Mouse (Mus musculus) forebrain, embryonic 15.5 days (tissue): ENCODE measurements around the gene Cope. TPM values are rescaled to one million over a fixed set of nuclear protein-coding genes. Genes with fewer than 3 reads are reported as not detected.

ENCODE experiments used
- ATAC-seq: fragments of 200-750 bp; cut with Nextera tagmentation; replicated peaks from 2 replicates; pipeline ENCODE4 v1.8.0; 2017; ENCODE audit warnings: mild to moderate bottlenecking, moderate TSS enrichment, moderate library complexity
- H3K27ac ChIP-seq: fragments of 300-500 bp; sonication (generic); replicated peaks from 2 replicates; pipeline ENCODE4 v1.5.1; 2015; ENCODE audit warnings: mild to moderate bottlenecking, inconsistent platforms
- H3K27me3 ChIP-seq: fragments of 300-500 bp; sonication (generic); 2 replicates; pipeline ENCODE4 v1.6.1; 2015; ENCODE audit warnings: inconsistent platforms
- H3K36me3 ChIP-seq: fragments of 300-500 bp; sonication (generic); 2 replicates; pipeline ENCODE4 v1.6.1; 2015; ENCODE audit warnings: mild to moderate bottlenecking, inconsistent platforms
- H3K4me1 ChIP-seq: fragments of 300-500 bp; sonication (generic); 2 replicates; pipeline ENCODE4 v1.6.1; 2015; ENCODE audit warnings: inconsistent platforms
- H3K4me2 ChIP-seq: fragments of 300-500 bp; sonication (generic); replicated peaks from 2 replicates; pipeline ENCODE4 v1.6.1; 2015; ENCODE audit warnings: mild to moderate bottlenecking, inconsistent platforms
- H3K4me3 ChIP-seq: fragments of 300-500 bp; sonication (generic); 2 replicates; pipeline ENCODE4 v1.5.1; 2015; ENCODE audit warnings: mild to moderate bottlenecking, inconsistent platforms
- H3K9ac ChIP-seq: fragments of 300-500 bp; sonication (generic); replicated peaks from 2 replicates; pipeline ENCODE4 v1.6.1; 2015; ENCODE audit warnings: mild to moderate bottlenecking, inconsistent platforms
- H3K9me3 ChIP-seq: fragments of 300-500 bp; sonication (generic); 2 replicates; pipeline ENCODE4 v1.6.1; 2016; ENCODE audit warnings: inconsistent platforms
- WGBS: fragments of 180-500 bp; shearing (Covaris S2); methylation state at CpG from one replicate; pipeline ENCODE4 v1.1.7; 2015; ENCODE audit warnings: mixed read lengths; 5-methylcytosine and 5-hydroxymethylcytosine counted together
- polyA plus RNA-seq: library from polyadenylated mRNA; unstranded; fragments of >200 nt; fragmentation: Nextera tagmentation; extraction: Ambion mirVana; gene quantifications from 2 replicates; pipeline ENCODE4 v1.2.1, GENCODE M21; 2015

Gene Cope
- polyA plus RNA-seq, 1 experiment from 2014 or later, result 271 TPM

DNA sequence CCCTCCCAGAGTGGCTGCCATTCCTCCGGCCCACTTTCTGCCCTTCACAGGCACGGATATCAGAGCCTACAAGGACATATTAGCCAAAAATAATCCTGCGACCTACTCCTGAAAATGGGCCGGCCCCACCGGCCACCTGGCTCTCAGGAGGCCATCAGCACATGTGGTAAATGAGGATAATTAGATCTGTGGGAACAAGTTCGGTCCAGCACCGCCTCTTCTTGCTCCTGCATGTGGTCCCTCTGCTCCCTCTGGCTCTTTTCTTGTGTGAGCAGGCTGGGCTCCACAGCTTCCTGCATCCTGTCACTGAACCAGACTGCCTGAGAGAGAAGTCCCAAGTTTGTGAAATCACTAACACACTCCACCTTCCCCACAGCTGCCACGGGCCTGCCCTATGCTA, 23.1 kb upstream of the Cope start:
- no peak for ATAC-seq
- Histone ChIP-seq H3K36me3 (no peaks in the 10 kb centered on the region), H3K27ac (no peak overlapping the region), H3K9me3 (no peaks in the 10 kb centered on the region), H3K4me3 (no peak overlapping the region), H3K9ac (no peak overlapping the region), H3K27me3 (no peaks in the 10 kb centered on the region), H3K4me1 (peaks cover 12% of the 10 kb centered on the region), H3K4me2 (no peak overlapping the region)
- WGBS, result 65% methylated on average over 8 of the region's 8 CpGs

DNA sequence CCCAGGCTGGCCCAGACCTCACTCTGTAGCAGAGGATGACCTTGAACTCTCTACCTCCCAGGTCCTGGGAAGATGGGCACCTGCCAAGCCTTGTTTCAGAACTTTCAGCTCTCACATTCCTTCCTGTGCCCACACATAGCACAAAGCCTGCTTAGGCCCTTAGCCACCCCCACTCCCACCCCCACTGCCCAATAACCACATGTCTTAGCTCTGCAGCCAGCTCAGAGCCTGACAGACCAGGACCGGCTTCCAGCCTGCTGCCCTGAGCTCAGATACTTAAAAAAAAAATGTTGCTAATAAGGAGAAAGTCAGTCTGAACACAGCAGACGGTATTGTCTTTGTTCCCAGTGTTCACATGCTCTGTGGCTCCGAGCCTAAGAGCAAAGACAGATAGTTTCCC, 21.3 kb upstream of the Cope start:
- Histone ChIP-seq H3K4me3 (no peak overlapping the region), H3K9me3 (no peaks in the 10 kb centered on the region), H3K4me2 (no peak overlapping the region), H3K36me3 (peaks cover 3% of the 10 kb centered on the region), H3K4me1 (peaks cover 16% of the 10 kb centered on the region), H3K9ac (no peak overlapping the region), H3K27ac (no peak overlapping the region), H3K27me3 (no peaks in the 10 kb centered on the region)
- WGBS, result 29% methylated on average over 3 of the region's 3 CpGs
- no peak for ATAC-seq

DNA sequence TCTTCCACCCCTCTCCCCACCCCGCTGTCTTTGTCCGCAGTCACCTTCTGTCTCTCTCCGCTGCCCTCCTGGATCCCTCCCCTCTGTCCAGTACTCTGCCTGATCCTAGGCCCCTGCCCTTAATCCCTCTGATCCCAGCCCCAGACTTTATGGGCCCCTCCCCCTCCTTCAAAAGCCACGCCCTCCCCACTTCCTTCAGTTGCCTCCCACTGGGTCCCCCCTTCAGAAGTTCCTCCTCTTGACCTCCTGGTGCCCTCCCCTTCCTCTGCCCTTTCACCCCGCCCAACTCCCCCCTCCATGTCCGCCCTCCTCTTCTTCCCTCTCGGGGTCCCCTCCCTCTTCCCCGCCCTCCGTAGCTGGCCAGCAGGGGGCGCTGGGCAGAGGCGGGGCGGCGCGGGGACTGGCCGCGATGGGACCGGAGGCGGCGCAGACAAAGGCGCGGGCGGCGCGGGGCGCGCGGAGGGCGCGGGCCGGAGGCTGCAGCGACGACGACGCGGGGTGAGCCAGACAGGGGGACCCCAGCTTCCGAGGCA, 19.6 kb upstream of the Cope start, which contains the start of gene Homer3:
Homer3 (plus strand) TSS at position 225 of the 533 bp plus-strand sequence.
- Histone ChIP-seq H3K4me3 (peak within 1 kb of the TSS; percentile 70), H3K4me2 (peak within 1 kb of the TSS; percentile 89), H3K9ac (peak within 1 kb of the TSS; percentile 92), H3K27me3 (no peaks in the 10 kb centered on the region), H3K27ac (peak within 1 kb of the TSS; percentile 56), H3K4me1 (peaks cover 16% of the 10 kb centered on the region), H3K9me3 (no peaks in the 10 kb centered on the region), H3K36me3 (peaks cover 18% of the 10 kb centered on the region)
- under 1% methylated on average over 36 of the region's 36 CpGs for WGBS
- peak; percentile 85 for ATAC-seq

DNA sequence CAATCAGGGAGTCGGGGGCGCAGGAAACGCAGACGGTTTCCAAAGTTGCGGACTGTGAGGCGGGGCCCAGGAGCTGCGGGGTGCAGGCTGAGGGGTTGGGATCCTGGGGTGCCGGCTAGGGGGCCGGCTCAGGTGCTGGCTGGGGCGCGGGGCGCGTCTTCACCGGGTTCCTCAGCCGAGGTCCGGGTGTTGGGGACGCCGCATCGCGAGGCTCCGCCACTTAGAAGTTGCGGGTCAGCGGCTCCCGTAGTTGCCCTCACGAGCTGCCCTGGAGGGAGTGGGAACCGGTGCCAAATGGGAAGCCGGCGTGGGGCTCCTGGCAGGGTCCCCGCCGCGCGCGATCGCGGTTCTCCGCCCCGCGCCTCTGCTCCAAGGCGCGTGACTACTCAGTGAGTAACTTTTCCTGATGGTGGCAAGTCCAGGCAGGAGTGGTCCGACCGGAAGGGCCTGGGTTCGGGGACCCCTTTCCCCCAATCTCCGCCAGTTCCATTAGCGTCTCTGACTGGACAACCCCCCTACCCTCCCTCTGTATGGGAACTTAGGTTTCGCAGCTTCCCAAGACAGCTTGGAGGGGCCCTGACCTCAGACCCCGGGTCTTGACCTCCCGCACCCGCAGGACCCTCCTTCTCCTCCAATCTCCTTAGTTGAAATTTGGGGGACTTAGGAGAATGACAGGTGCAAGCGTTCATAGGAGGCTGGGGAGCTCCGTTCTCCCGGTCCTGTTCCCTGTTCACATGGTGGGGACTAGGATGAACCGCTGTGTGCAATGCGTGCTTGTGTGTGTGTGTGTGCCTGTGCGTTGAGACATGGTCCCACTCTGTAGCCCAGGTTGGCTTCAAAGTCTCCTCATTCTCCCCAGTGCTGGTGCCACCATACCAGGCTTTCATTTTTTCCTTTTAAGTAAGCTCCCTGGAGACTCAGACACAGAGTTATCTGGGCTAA, 18.9 kb upstream of the Cope start:
- peak overlapping the region; percentile 92 for H3K9ac ChIP-seq
- H3K4me1 ChIP-seq, result peaks cover 16% of the 10 kb centered on the region
- no peaks in the 10 kb centered on the region for H3K27me3 ChIP-seq
- peak overlapping the region; percentile 56 for H3K27ac ChIP-seq
- peak overlapping the region; percentile 70 for H3K4me3 ChIP-seq
- ATAC-seq, result peak; percentile 66
- under 1% methylated on average over 54 of the region's 55 CpGs for WGBS
- H3K4me2 ChIP-seq, result peak overlapping the region; percentile 89
- H3K36me3 ChIP-seq, result peaks cover 20% of the 10 kb centered on the region
- H3K9me3 ChIP-seq, result no peaks in the 10 kb centered on the region

DNA sequence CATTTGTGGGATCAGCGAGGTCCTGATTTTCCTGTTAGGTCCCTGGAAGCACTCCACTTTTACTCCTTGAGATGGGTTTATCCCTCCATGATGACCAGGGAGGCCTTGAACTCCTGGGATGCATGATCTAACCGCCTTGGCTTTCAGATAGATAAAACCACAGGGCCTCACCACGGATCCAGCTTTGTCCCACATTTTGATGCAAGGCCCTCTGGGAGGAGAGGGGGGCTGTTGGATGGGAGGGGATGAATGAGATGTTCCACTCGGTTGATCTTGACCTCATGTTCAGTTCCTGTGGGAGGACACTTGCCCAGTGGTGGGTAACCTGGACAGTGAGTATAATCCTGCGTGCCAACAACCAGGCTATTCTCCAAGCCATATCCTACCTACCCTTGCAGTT, 17.9 kb upstream of the Cope start:
- no peak overlapping the region for H3K4me2 ChIP-seq
- no peak for ATAC-seq
- no peaks in the 10 kb centered on the region for H3K27me3 ChIP-seq
- no peak overlapping the region for H3K9ac ChIP-seq
- H3K4me3 ChIP-seq, result no peak overlapping the region
- WGBS, result 79% methylated on average over 5 of the region's 5 CpGs
- H3K4me1 ChIP-seq, result peaks cover 16% of the 10 kb centered on the region
- H3K9me3 ChIP-seq, result no peaks in the 10 kb centered on the region
- H3K27ac ChIP-seq, result no peak overlapping the region
- H3K36me3 ChIP-seq, result peaks cover 28% of the 10 kb centered on the region

DNA sequence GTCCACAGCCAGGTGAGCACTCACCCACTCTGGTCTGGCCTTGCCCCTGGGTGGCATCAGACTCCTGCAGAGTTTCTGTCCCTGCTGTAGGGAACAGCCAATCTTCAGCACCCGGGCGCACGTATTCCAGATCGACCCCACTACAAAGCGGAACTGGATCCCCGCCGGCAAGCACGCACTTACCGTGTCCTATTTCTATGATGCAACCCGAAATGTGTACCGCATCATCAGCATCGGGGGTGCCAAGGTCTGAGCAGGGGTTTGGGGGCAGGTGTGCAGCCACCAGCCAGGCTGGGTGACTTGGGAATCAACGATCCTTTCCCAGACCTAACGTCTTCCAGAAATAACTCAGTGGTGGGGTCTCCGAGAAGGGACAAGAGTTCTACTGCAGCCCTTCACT, 17.0 kb upstream of the Cope start:
- 97% methylated on average over 15 of the region's 15 CpGs for WGBS
- H3K36me3 ChIP-seq, result peaks cover 34% of the 10 kb centered on the region
- no peak overlapping the region for H3K9ac ChIP-seq
- H3K4me3 ChIP-seq, result no peak overlapping the region
- ATAC-seq, result no peak
- peaks cover 16% of the 10 kb centered on the region for H3K4me1 ChIP-seq
- no peaks in the 10 kb centered on the region for H3K9me3 ChIP-seq
- no peak overlapping the region for H3K27ac ChIP-seq
- H3K27me3 ChIP-seq, result no peaks in the 10 kb centered on the region
- H3K4me2 ChIP-seq, result no peak overlapping the region

DNA sequence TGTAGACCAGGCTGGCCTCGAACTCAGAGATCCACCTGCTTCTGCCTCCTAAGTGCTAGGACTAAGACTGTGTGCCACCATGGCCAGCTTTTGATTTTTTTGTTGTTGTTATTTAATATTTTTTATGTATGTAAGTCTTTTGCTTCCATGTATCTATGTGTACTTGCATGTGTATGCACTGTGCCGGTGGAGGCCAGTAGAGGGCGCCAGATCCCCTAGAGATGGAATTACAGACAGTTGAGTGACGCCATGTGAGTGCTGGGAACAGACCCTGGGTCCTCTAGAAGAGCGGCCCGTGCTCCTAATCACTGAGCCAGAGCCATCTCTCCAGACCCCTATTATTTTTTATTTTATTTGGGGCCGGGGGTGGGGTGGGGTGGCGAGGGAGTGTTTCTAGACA, 15.6 kb upstream of the Cope start:
- Histone ChIP-seq H3K27ac (no peak overlapping the region), H3K9me3 (no peaks in the 10 kb centered on the region), H3K4me1 (peaks cover 16% of the 10 kb centered on the region), H3K4me2 (no peak overlapping the region), H3K36me3 (peaks cover 49% of the 10 kb centered on the region), H3K9ac (no peak overlapping the region), H3K27me3 (no peaks in the 10 kb centered on the region), H3K4me3 (no peak overlapping the region)
- 89% methylated on average over 8 of the region's 8 CpGs for WGBS
- no peak for ATAC-seq

DNA sequence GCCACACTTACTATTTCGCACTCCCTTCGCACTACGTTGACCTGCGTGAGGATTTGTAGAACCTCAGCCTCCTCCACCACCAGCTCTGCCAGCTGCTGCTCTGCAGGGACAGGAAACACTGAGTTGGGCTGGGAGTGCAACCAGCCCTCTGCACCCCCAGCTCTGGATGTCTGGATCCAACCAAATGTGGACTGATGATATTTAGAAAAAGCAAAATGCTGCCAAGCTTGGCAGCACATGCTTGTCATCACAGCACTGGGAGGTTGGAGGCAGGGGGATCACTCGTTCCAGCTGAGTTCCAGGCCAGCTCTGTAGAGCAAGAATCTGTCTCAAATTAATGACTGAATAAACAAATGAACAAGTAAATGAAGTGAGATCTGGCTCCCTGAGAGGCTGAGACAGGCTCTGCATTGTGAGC, 8.3 kb upstream of the Cope start:
- 77% methylated on average over 5 of the region's 5 CpGs for WGBS
- Histone ChIP-seq H3K4me3 (no peak overlapping the region), H3K9ac (no peak overlapping the region), H3K4me1 (no peaks in the 10 kb centered on the region), H3K4me2 (no peak overlapping the region), H3K36me3 (peaks cover 89% of the 10 kb centered on the region), H3K27ac (no peak overlapping the region), H3K27me3 (no peaks in the 10 kb centered on the region), H3K9me3 (no peaks in the 10 kb centered on the region)
- ATAC-seq, result no peak

DNA sequence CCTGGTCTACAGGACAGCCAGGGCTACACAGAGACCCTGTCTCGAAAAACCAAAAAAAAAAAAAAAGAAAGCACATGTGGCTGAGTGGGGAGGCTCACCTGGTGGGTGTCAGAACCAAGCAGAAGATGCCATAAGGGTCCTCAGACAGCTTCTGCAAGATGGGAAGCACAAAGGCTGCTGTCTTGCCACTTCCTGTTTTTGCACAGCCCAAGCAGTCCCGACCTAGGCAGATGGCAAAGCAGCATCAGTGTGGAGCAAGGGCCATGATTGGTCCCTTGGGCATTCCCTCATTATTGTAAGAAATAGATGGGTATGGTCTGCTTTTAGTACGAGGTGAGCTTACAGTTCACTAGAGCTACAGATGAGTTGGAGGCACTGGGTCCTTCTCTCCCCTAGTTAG, 1.4 kb upstream of the Cope start:
- H3K27me3 ChIP-seq, result no peaks in the 10 kb centered on the region
- no peak overlapping the region for H3K27ac ChIP-seq
- H3K9me3 ChIP-seq, result no peaks in the 10 kb centered on the region
- H3K4me3 ChIP-seq, result no peak overlapping the region
- peaks cover 43% of the 10 kb centered on the region for H3K36me3 ChIP-seq
- peaks cover 28% of the 10 kb centered on the region for H3K4me1 ChIP-seq
- no peak for ATAC-seq
- H3K9ac ChIP-seq, result no peak overlapping the region
- 91% methylated on average over 3 of the region's 3 CpGs for WGBS
- H3K4me2 ChIP-seq, result no peak overlapping the region

DNA sequence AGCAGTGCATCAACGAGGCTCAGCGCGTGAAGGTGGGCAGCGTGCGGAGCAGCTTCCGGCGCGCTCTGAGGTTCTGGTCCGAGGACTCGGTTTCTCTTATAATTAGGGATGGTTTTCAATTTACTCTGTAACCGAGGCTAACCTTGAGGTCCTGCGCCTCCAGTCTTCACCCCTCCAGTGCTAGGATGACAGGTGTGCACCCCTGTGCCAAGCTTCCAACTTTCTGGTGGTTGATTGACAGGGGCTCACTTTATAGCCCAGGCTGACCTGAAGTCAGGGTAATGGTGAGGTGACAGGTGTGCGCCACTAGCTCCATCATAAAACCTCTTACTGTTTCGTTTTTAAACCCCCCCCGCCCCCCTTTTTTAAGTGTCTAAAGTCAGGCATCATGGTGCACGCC, 583 bp downstream of the Cope start:
- peak; percentile 51 for ATAC-seq
- H3K36me3 ChIP-seq, result peaks cover 40% of the 10 kb centered on the region
- whole genome bisulfite sequencing, result 5% methylated on average over 16 of the region's 16 CpGs

DNA sequence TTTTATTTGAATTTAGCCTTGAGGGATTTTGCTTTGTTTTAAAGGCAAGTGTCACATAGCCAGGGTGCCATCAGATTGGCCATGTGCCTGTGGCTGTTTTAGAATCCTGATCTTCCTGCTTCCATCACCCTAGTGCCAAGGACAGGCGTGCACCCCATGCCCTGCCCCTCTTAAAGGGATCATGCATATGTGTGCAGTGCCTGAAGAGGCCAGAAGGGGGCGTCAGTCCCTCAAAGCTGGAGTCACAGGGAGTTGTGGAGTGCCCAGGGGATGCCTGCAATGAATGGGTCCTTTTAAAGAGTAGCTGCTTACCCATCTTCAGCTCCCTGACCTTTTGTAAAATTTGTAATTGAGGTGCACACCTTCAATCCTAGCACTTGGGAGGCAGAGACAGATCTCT, 7.0 kb downstream of the Cope start:
- H3K4me2 ChIP-seq, result no peak overlapping the region
- WGBS, result 19% methylated on average over 2 of the region's 2 CpGs
- no peak for ATAC-seq
- H3K27me3 ChIP-seq, result no peaks in the 10 kb centered on the region
- no peak overlapping the region for H3K9ac ChIP-seq
- H3K4me3 ChIP-seq, result no peak overlapping the region
- no peak overlapping the region for H3K27ac ChIP-seq
- peaks cover 72% of the 10 kb centered on the region for H3K36me3 ChIP-seq
- peaks cover 5% of the 10 kb centered on the region for H3K4me1 ChIP-seq
- no peaks in the 10 kb centered on the region for H3K9me3 ChIP-seq

More for the DNA sequence above, 583 bp downstream of the Cope start:
- H3K4me3 ChIP-seq, result peak overlapping the region; percentile 81
- no peaks in the 10 kb centered on the region for H3K9me3 ChIP-seq
- no peaks in the 10 kb centered on the region for H3K27me3 ChIP-seq
- H3K9ac ChIP-seq, result peak overlapping the region; percentile 68
- peak overlapping the region; percentile 91 for H3K4me2 ChIP-seq
- H3K27ac ChIP-seq, result peak overlapping the region; percentile 74
- peaks cover 28% of the 10 kb centered on the region for H3K4me1 ChIP-seq

DNA sequence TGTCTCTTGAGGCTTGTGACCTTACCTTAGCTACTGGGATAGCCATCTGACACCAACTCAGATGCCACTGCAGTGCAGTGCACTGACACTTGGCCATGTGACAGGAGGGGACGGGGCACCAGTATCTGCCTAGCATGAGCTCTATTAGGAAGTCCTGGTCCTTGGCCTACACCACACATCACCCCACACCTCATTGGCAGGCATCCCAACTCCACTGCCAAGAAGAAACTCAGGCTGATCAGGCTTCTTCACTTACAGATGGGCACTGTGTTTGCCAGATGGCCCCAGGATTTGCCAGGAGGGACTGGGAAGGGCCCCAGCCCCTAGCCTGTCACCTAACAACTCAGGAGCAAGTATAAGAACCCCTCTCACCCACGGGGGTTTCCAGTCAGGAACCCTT, 11.1 kb downstream of the Cope start:
- H3K27ac ChIP-seq, result no peak overlapping the region
- no peak overlapping the region for H3K4me2 ChIP-seq
- no peak for ATAC-seq
- 68% methylated on average over 2 of the region's 2 CpGs for WGBS
- H3K4me3 ChIP-seq, result no peak overlapping the region
- H3K9me3 ChIP-seq, result no peaks in the 10 kb centered on the region
- H3K4me1 ChIP-seq, result peaks cover 32% of the 10 kb centered on the region
- H3K9ac ChIP-seq, result no peak overlapping the region
- H3K36me3 ChIP-seq, result peaks cover 39% of the 10 kb centered on the region
- no peaks in the 10 kb centered on the region for H3K27me3 ChIP-seq
